Mouse (Mus musculus) brain, embryonic 14.5 days (tissue): ENCODE results near the gene Mfge8. TPM values are rescaled to one million over a fixed set of nuclear protein-coding genes. Genes with fewer than 3 reads are reported as not detected.

Source experiments
- DNase-seq: peaks from one replicate; pipeline ENCODE4 v3.0.0-alpha.2; 2011; ENCODE audit warnings: low read depth
- CTCF ChIP-seq: fragments of 200-500 bp; IDR thresholded peaks from 2 replicates; pipeline ENCODE4 v1.5.1; 2012; ENCODE audit warnings: inconsistent platforms, mild to moderate bottlenecking, moderate library complexity, borderline replicate concordance; ENCODE audit not compliant: insufficient read depth, insufficient read length; ENCODE audit errors: extremely low read depth
- POLR2A ChIP-seq: fragments of 200-500 bp; IDR thresholded peaks from 2 replicates; pipeline ENCODE4 v1.6.1; 2012; ENCODE audit warnings: mild to moderate bottlenecking, inconsistent platforms, borderline replicate concordance; ENCODE audit not compliant: poor library complexity, insufficient read depth, insufficient read length, severe bottlenecking; ENCODE audit errors: extremely low read depth
- polyA plus RNA-seq: library from polyadenylated mRNA; depleted of rRNA; stranded (reverse); fragments of >200 nt; gene quantifications from 2 replicates; pipeline ENCODE4 v1.2.3, GENCODE M21; 2012

The Mfge8 gene
- polyA plus RNA-seq, 1 experiment: 129 TPM

DNA sequence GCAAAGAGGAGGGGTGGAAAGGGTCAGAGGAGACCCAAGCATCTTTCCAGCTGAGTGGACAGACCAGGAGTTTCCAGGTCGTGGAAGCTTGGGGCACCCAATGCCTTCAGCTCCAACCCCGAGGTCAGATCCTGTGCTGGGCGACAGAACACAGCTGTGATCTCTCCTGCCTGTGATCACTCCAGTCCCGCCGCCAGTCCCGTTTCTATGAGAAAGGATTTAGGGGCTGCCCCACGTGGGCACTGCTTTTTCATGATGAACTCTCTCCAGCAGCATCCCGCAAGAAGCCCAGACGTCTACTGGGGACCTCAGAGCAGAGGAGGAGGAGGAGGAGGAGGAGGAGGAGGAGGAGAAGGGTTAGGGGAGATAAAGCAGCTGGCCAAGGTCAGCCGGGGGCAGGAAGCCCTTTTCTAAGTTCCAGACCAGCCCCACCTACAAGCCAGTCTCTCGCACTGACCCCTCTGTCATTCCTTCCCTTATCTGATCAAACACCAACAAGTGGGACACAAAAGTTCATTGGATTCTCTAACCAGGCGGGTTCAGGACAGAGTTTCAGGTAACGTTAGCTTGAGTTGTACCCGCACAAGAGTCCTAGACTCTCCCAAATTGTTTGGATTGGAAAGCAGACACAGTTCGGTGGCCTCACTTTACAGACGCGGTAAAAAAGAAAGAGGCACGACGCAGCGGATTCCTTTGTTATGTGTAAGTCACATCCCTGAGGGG, 768 bp downstream of the Mfge8 start:
- DNase-seq: peak; percentile 30
- TF ChIP-seq POLR2A: no peak
- TF ChIP-seq CTCF: no peak

DNA sequence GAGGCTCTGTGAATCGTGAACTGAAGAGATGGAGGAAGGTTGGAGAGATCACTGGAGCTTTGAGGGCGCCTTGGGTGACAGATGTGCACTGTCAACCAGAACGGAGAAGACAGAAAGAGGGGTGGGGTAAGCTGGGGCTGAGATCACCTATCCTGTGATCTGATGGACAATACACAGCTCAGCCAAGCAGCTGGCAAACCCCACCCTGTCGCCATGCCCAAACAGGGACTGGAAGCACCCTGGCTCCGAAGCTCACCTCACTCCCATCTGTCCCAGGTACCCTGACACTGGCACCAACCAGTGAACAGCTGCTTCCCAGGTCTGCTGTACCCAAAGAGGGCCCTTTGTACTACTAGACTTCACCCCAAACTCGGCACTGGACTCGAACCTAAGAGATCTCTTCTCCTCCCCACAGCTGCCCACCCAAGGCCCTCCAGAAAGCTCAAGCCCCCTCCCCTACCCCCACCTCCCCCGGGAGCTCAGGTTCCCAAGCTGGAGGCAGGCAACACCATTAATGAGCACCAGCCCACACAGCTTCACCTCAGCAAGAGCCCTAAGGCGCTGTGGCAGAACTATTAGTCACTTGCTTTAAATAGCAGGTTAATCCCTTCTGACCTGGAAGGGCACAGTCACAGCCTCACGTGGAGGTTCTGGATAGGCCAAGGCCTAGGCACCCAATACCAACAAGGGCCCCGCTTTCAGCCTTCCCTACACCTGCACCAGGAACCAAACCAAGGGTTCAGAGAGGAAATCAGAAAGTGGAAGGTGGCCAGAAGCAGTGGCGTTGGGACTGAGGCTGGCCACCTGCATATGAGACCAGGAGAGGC, 1.6 kb downstream of the Mfge8 start:
- TF ChIP-seq POLR2A (no peak), CTCF (no peak)
- DNase-seq: peak; percentile 13

- no peak for TF ChIP-seq POLR2A
- TF ChIP-seq CTCF: peak; percentile 99
These were observed 8.0 kb downstream of the Mfge8 start for GRCm38 (mm10) chr7:79140897-79141296.

DNA sequence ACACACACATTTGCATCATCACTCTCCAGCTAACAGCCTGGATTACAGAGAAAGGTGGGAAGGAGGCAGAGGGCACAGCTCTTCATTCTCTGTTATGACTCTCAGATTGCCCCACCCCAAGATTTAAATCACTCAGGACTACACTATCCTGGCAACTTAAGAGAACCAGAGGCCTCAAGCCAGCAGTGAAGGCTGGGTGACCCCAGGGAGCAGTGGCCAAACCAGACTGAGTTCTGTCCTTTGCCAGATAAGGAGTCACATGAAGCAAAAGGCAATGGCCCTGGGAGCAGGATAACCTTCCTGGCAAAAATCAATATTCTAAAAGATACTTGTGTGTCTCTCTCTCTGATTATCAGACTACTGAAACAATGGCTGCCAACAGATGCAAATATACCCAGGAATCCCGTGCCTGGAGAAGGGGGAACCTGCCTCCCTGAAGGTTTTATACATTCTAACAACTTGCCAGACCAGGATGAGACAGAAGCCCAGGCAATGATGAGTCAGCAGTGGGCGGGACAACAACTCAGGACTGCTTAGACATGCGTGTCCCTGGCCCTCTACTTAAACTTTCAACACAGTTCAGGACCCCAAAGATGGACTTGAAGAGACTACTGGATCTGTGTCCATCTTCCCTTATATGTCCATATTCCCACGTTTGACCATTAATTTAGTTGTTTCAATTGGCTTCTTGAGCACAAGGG, 8.8 kb downstream of the Mfge8 start:
- TF ChIP-seq CTCF (no peak), POLR2A (no peak)
- no peak for DNase-seq

More at GRCm38 (mm10) chr7:79140897-79141296, 8.0 kb downstream of the Mfge8 start:
- peak; percentile 82 for DNase-seq

DNA sequence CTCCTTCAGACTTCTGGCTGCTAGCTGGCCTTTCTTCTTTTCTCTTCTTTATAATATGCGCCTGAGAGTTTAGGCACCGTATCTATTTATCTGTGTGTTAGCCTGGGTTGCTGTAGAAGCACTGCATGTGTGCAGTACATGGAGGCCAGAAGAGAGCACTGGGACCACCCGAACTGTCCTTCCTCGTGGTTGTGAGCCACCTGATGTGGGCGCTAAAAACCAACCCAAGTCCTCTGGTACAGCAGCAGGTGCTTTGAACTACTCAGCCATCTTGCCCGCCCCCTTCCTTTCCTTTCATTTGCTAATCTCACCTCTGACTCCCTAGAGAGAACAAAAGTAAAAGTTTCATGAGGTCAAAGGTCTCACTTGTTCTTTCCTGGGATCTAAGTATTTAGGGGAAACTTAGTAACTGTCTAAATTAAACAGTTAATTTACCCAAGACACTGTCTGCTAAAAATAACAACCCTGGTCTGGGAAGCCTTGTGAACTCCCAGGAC, 9.5 kb downstream of the Mfge8 start:
- TF ChIP-seq POLR2A (no peak), CTCF (no peak)
- DNase-seq: no peak

- no peak for DNase-seq
- no peak for TF ChIP-seq POLR2A
- TF ChIP-seq CTCF: 0 out of 2 replicates have a peak, but pooled peaks have one; percentile 3
These were observed 15.5 kb downstream of the Mfge8 start for GRCm38 (mm10) chr7:79133391-79133790.

GRCm38 (mm10) chr7:79130843-79131444, 17.9 kb downstream of the Mfge8 start, which contains the start of gene Hapln3:
Gene Hapln3, minus strand, starts transcription at chr7:79131018.
- TF ChIP-seq CTCF: no peak
- no peak for TF ChIP-seq POLR2A
- peak; percentile 51 for DNase-seq

DNA sequence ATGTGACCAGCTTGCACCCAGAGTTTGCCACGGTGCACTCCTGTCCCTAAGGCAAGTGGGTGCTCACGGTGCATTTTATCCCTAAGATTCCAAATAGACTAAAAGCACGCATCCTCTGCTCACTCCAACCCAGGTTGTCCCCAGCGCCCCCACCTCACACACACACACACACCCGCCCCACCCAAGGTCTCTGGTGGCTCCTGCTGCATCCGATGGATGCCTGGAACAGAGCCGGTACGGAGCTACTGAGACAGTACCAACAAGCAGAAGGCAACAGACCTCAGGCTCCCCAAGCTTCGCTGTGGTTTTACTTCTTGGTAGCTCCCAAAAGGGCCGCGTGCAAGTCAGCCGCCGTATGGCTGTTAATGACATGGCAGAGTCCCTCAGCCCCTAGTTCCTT, 18.5 kb downstream of the Mfge8 start:
- peak; percentile 37 for DNase-seq
- TF ChIP-seq POLR2A (no peak), CTCF (no peak)

DNA sequence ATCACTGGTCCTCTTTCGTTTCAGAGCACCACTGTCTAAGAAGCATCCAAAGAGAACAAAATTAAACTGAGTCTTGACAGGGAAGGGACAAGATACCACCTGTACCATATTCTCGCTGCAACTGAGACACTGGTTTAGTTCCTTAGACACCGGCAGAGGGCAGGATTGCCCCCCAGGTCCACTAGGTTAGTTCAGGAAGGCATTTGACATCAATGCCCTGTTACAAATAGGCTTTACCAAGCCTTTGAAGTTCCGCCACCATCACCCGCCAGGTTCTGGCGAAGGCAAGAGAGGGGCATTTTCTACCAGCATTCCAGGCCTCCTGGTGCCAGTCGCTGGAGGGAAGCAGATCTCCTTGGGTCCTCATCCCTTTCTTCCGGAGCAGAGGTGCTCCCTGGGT, 19.0 kb downstream of the Mfge8 start:
- peak; percentile 45 for DNase-seq
- TF ChIP-seq POLR2A (no peak), CTCF (peak; percentile 40; the same call in 1 of the 2 replicates)

DNA sequence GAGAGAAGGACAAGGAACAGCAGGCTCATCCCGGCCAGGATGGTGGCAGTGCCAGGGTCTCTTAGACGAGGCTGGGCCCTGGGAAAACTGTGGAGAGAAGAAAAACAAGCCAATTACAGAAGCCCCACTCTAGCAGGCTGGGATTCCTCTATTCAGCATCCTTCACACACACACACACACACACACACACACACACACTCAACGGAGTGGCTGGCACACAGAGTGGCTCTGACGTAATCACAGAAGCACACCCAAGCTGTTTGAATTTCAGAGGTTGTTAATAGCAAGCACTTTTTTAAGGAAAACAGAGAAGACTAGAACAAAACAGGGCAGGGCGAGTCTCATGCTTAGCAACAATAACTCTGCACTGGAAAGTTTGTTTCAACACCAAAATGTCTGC, 25.4 kb downstream of the Mfge8 start:
- DNase-seq: peak; percentile 76
- TF ChIP-seq POLR2A: no peak
- no peak for TF ChIP-seq CTCF
